Mouse (Mus musculus) heart, postnatal 36 days (tissue): ENCODE results near the gene Dnah10. TPM values are rescaled to one million over a fixed set of nuclear protein-coding genes. Genes with fewer than 3 reads are reported as not detected.

ENCODE experiments used
- DNase-seq, 2 experiments: peaks; one replicate each; pipeline ENCODE4 v3.0.0; 2021 to 2022
- intact Hi-C: fragments of 180-260 bp; cut with DNase I; formaldehyde crosslinking; loops from one replicate; pipeline ENCODE4 v1.15.1; 2025
- total RNA-seq, 2 experiments: library from RNA; stranded (reverse); gene quantifications; 2 replicates each; pipeline ENCODE4 v1.2.3; 2021

Dnah10 gene
- total RNA-seq, 2 experiments from 2014 or later: 0.06 TPM; not detected in 1

GRCm38 (mm10) chr5:124862013-124862866 is 137.4 kb downstream of the Dnah10 start, which contains the start of the genes Ccdc92 and Zfp664:
Gene Ccdc92, minus strand, starts transcription at chr5:124862424.
Gene Zfp664, plus strand, starts transcription at chr5:124862691.
- intact Hi-C loops: loop anchor here (5.0 kb wide), 2 partner anchors 240 to 430 kb away; no protein-coding TSS in a partner anchor
- peak; percentile 95 to 96 for DNase-seq

GRCm38 (mm10) chr5:124862871-124863741 is 138.2 kb downstream of the Dnah10 start:
- DNase-seq: peak in 1 of 2 experiments; percentile 39
- intact Hi-C loops: loop anchor here (5.0 kb wide), 2 partner anchors 241 to 431 kb away; no protein-coding TSS in a partner anchor

DNA sequence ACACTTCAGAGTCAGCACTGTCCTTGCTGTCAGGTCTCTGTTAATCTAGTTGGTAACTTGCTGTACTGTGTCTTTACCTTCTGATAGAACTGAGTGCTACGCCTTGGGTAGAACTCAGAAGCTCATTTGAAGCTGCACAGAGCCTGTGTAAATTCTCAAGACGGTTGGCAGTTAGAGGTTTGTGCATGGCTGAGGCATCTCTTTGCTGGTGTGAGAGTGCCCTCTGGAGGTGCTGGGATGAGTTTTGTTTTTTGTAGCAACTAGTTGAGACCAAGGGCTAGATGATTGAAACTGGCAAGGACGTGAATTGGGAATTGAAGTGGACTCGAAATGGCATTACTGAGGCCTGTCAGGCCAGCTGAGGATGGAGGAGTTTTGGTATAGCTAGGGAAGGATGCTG is 144.1 kb downstream of the Dnah10 start:
- DNase-seq: peak; percentile 55 to 62
- intact Hi-C loops: loop anchor here (1.0 kb wide), 2 partner anchors 93 to 267 kb away; no protein-coding TSS in a partner anchor

DNA sequence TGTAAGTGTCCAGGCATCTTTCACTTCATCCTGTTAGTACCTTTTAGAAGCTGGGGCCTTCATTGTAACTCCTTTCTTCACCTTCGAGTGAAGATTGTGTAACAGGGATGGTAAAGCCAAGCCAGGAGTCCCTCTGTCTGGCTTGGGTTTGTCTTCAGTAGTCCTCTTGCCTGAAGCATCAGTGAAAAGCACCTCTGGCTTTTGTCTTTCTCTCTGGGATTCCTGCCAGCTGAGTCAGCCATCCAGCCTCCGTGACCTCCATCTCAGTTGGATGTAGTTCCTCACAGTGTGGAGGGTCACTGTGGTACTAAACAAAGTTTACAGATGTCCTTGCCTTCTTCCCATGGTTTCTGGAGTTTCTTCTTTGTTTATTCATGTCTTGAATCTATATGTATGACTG is 147.1 kb downstream of the Dnah10 start:
- DNase-seq: peak; percentile 34 to 40
- intact Hi-C loops: no loop called here

DNA sequence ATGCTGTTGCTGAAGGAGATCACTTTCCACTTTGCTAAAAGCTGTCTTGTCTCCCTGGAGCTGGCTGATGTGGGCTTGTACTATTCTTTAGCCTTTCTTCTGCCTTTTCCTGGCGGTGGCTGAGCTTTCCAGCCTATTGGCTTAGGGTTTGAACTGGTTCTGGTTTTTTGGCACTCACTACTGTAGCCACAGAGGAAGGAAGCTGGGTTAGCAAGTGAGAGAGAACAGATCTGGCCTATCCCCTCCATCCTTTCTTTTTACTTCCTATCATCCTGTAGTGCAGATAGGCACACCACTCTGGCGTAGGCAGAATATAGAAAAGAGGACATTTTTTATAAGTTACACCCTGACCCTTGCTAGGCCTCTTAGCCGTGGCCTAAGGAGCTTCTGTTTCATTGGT is 148.2 kb downstream of the Dnah10 start:
- intact Hi-C loops: no loop called here
- DNase-seq: no peak

DNA sequence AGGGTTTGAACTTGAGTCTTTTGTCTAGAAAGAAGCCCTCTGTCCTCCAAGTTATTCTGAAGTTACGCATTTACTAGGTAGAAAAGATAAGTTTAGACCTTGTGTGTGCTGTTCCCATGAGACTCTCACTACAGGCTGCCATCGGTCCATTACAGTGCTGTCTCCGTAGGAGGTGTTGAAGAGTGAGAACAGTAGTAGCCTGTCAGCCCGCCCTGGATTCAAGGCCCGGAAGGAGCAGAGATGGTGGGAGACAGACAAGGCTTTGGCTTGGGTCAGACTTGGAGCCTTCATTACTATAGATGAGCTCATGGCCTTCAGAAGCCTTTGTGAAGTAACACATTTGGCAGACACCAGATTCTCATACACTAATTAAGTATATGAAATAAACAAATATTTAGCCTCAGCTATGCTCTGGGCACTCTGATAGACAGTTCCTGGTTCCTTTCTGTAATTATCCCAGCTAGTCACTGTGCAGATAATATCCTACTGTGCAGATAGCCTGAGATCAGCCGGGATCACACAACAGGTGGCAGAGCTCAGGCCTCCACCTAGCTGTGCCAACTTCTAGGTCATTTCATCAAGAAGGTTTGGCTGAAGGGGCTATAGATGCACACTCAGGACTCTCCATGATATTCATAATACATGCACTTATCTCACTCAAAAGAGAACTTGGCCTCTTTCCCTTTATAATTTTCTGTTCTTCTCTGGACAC is 149.2 kb downstream of the Dnah10 start:
- intact Hi-C loops: no loop called here

GRCm38 (mm10) chr5:124879251-124879650 is 154.4 kb downstream of the Dnah10 start:
- intact Hi-C loops: no loop called here
- no peak for DNase-seq

More for the DNA sequence above, 149.2 kb downstream of the Dnah10 start:
- no peak for DNase-seq

DNA sequence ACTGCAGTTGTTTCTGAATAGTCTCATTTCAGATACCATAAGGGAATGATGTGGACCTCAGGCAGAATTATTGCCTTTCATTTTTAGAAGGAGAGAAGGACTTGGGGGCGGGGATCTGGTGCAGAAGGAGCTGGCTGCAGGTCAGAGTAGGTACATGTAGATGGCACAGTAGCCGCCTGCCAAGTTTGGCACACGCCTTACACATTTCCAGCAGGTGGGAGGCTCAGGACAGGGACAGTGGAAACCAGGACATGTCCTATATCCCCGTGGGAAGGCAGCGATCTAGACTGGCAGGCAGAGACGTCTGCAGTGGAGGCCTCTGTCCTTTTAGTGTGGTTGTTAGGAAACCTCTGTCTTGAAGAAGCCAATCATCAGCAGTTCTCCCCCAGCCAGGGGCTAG is 154.9 kb downstream of the Dnah10 start:
- intact Hi-C loops: no loop called here
- DNase-seq: no peak

DNA sequence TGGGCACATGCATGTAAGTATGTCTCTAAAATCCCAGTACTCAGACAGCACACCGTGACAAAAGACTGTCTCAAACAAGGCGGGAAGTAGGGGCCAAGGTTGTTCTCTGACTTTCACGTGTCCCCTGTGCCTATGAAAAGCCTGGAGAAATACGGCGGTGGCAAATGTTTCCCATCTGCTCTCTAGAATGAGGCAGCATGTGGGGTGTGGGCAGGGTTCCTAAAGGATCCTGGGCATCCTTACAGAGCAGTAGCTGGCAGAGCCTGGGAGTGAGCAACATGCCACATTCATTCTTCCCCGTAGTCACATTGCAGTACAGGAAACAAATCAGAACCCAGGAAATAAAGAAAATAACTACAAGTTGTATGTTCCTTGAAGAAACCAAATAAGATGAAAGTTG is 159.0 kb downstream of the Dnah10 start:
- DNase-seq: no peak
- intact Hi-C loops: no loop called here

Other genes with a start within 250 kb of the Dnah10 start
- 1 to 10 TPM; 7.9 to 9.9 TPM for gene Rilpl2, start 246.7 kb upstream of the Dnah10 start, total RNA-seq
- 10 to 100 TPM in 1 of 2 experiments, 1 to 10 TPM in 1; 9.7 to 18.2 TPM for gene Snrnp35, start 242.0 kb upstream of the Dnah10 start, total RNA-seq
- gene Rilpl1, start 193.7 kb upstream of the Dnah10 start, total RNA-seq: 100 to 1,000 TPM; 209 to 229 TPM
- 100 to 1,000 TPM; 174 to 177 TPM for gene Tmed2, start 184.4 kb upstream of the Dnah10 start, total RNA-seq
- 1 to 10 TPM; 4.0 to 6.1 TPM for gene Ddx55, start 172.2 kb upstream of the Dnah10 start, total RNA-seq
- gene Eif2b1, start 146.0 kb upstream of the Dnah10 start, total RNA-seq: 10 to 100 TPM; 26.6 to 33.0 TPM
- 10 to 100 TPM; 18.0 to 19.5 TPM for gene Gtf2h3, start 145.9 kb upstream of the Dnah10 start, total RNA-seq
- 10 to 100 TPM; 42.1 to 58.2 TPM for gene Atp6v0a2, start 96.5 kb upstream of the Dnah10 start, total RNA-seq
- 1 to 10 TPM in 1 of 2 experiments, under 1 TPM in 1; 0.73 to 1.2 TPM for gene Ccdc92, start 137.3 kb downstream of the Dnah10 start, total RNA-seq
- gene Zfp664, start 137.6 kb downstream of the Dnah10 start, total RNA-seq: 10 to 100 TPM; 39.7 to 43.4 TPM